Mouse (Mus musculus): ENCODE data around the gene Olfr545. TPM values are rescaled to one million over a fixed set of nuclear protein-coding genes. Genes with fewer than 3 reads are reported as not detected.

Gene Olfr545
- polyA plus RNA-seq, 1 experiment from 2014 or later = not detected

Other genes with a start within 250 kb of the Olfr545 start
- 72.8 and 74.5 TPM in 2 replicates for gene Rhog, start 243.5 kb downstream of the Olfr545 start, polyA plus RNA-seq (2015; fragmentation: Nextera tagmentation; extraction: Ambion mirVana)
- gene Stim1, start 231.8 kb downstream of the Olfr545 start, polyA plus RNA-seq (2015; fragmentation: Nextera tagmentation; extraction: Ambion mirVana) = 16.7 and 20.1 TPM in 2 replicates
- 179 and 180 TPM in 2 replicates for gene Rrm1, start 57.9 kb downstream of the Olfr545 start, polyA plus RNA-seq (2015; fragmentation: Nextera tagmentation; extraction: Ambion mirVana)
- 0.17 and 0.31 TPM in 2 replicates for gene Olfr543, start 17.9 kb downstream of the Olfr545 start, polyA plus RNA-seq (2015; fragmentation: Nextera tagmentation; extraction: Ambion mirVana)
- gene Olfr544, start 11.3 kb downstream of the Olfr545 start, polyA plus RNA-seq (2015; fragmentation: Nextera tagmentation; extraction: Ambion mirVana) = 0.08 and 0.09 TPM in 2 replicates
- not detected in 2 replicates for gene Olfr547, start 35.2 kb upstream of the Olfr545 start, polyA plus RNA-seq (2015; fragmentation: Nextera tagmentation; extraction: Ambion mirVana)
- not detected in 2 replicates for gene Olfr548-ps1, start 41.3 kb upstream of the Olfr545 start, polyA plus RNA-seq (2015; fragmentation: Nextera tagmentation; extraction: Ambion mirVana)
- gene Olfr549, start 50.3 kb upstream of the Olfr545 start, polyA plus RNA-seq (2015; fragmentation: Nextera tagmentation; extraction: Ambion mirVana) = not detected in 2 replicates
- 0.26 and 1.1 TPM in 2 replicates for gene Trim21, start 65.9 kb upstream of the Olfr545 start, polyA plus RNA-seq (2015; fragmentation: Nextera tagmentation; extraction: Ambion mirVana)
- gene Olfr550, start 71.9 kb upstream of the Olfr545 start, polyA plus RNA-seq (2015; fragmentation: Nextera tagmentation; extraction: Ambion mirVana) = not detected in 2 replicates
- not detected in 2 replicates for gene Olfr551, start 92.3 kb upstream of the Olfr545 start, polyA plus RNA-seq (2015; fragmentation: Nextera tagmentation; extraction: Ambion mirVana)
- not detected in 2 replicates for gene Olfr552, start 98.2 kb upstream of the Olfr545 start, polyA plus RNA-seq (2015; fragmentation: Nextera tagmentation; extraction: Ambion mirVana)
- not detected in 2 replicates for gene Olfr553, start 118.6 kb upstream of the Olfr545 start, polyA plus RNA-seq (2015; fragmentation: Nextera tagmentation; extraction: Ambion mirVana)
- gene Olfr554, start 138.9 kb upstream of the Olfr545 start, polyA plus RNA-seq (2015; fragmentation: Nextera tagmentation; extraction: Ambion mirVana) = not detected in 2 replicates
- not detected in 2 replicates for gene Olfr555, start 159.2 kb upstream of the Olfr545 start, polyA plus RNA-seq (2015; fragmentation: Nextera tagmentation; extraction: Ambion mirVana)
- not detected in 2 replicates for gene Olfr556, start 165.3 kb upstream of the Olfr545 start, polyA plus RNA-seq (2015; fragmentation: Nextera tagmentation; extraction: Ambion mirVana)
- 13.2 and 14.0 TPM in 2 replicates for gene Trim68, start 187.8 kb upstream of the Olfr545 start, polyA plus RNA-seq (2015; fragmentation: Nextera tagmentation; extraction: Ambion mirVana)
- not detected in 2 replicates for gene Olfr557, start 196.3 kb upstream of the Olfr545 start, polyA plus RNA-seq (2015; fragmentation: Nextera tagmentation; extraction: Ambion mirVana)
- gene Olfr558, start 202.6 kb upstream of the Olfr545 start, polyA plus RNA-seq (2015; fragmentation: Nextera tagmentation; extraction: Ambion mirVana) = 0.28 and 0.49 TPM in 2 replicates
- gene Olfr33, start 219.5 kb upstream of the Olfr545 start, polyA plus RNA-seq (2015; fragmentation: Nextera tagmentation; extraction: Ambion mirVana) = not detected in 2 replicates
- not detected in 2 replicates for gene Olfr559, start 227.9 kb upstream of the Olfr545 start, polyA plus RNA-seq (2015; fragmentation: Nextera tagmentation; extraction: Ambion mirVana)

Data from lung, embryonic 15.5 days (tissue).